ENCODE assay signal across 9 mouse cellular contexts in the genomic region with DNA sequence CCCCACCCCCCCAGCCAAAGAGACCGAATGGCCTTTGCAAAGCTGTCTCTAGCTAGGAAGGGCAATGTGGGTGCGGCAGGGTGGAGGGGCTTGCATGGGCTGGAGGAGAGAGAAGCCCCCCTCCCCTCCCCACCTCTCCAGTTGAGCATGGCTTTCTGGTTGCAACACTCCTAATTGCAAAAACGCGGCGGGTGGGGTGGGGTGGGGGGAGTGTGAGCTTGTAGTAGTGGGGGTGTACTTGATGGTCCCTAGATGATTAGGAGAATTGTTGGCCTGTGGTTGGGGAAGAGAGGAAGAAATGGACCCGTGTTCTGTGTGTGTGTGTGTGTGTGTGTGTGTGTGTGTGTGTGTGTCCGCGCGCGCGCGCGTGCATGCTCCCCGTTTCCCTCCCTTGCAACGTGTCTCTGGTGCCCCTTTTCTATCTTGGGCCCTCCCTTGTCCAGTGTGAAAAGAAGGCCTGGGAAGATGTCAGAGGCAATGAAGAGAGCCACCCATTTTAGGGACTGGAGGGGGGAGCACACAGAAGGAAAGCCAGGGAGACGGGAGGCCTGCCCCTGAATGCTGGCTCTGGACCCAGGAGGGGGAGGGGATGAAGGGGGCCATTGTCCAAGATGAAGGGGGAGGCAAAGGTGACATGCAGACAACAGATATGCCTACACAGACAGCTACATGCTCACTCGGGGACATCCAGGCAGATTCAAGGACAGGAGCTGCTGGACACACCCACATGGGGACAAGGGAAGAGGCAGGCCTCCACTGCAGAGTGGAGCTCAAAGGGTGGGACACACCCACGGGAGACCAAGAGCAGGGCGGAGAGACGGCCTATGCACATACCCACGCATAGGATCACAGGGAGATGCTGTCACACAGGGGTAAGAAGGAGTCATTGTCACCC. TPM values are rescaled to one million over a fixed set of nuclear protein-coding genes. Genes with fewer than 3 reads are reported as not detected.
A peak's percentile ranks its signal among the peaks of the same experiment; 100 is the strongest.
DNase-seq lines count a peak whose midpoint lies in the region; ATAC-seq lines count a peak whose summit lies in the region.
"Had no signal": no experiment of that assay in that cellular context is flagged by ENCODE, and none has a peak within 500 bp of the region (broad histone marks: within the 10 kb centered on the region; RNA-seq: fewer than 3 reads in every experiment).

No protein-coding gene starts in this region.

- no peaks in the 10 kb centered on the region for H3K27me3 ChIP-seq in kidney, embryonic 15.5 days

- 4% methylated on average over 16 of the region's 21 CpGs for WGBS in kidney, embryonic 15.5 days

- H3K4me2 ChIP-seq in kidney, embryonic 15.5 days = peak overlapping the region; percentile 84

- H3K27ac ChIP-seq in kidney, embryonic 15.5 days = peak overlapping the region; percentile 95

- H3K36me3 ChIP-seq in kidney, embryonic 15.5 days = no peaks in the 10 kb centered on the region

- peak; percentile 36 for DNase-seq in adrenal gland, adult 18-20 months (ENCODE audit: low spot score in 2 of 2)
- DNase-seq in adrenal gland, adult 8-10 months = no peak
- peak; percentile 50 for DNase-seq in 3134 (ENCODE audit: extremely low read depth, insufficient read length, low spot score)
- peak; percentile 82 for DNase-seq in cerebellum, adult 9-11 months
- DNase-seq in yolk sac, embryonic 10.5 days (ENCODE audit: low spot score) = peak; percentile 56

- peak; percentile 33 for ATAC-seq in granulocyte monocyte progenitor cell, adult 5-6 weeks (replicated peaks; ENCODE audit: poor library complexity, severe bottlenecking)
- ATAC-seq in kidney, embryonic 15.5 days (replicated peaks; ENCODE audit: low FRiP score) = 0 out of 2 replicates have a peak, but pooled peaks have one; percentile 4
- ATAC-seq in megakaryocyte, adult 5-6 weeks (ENCODE audit: poor library complexity, severe bottlenecking) = 0 out of 2 replicates have a peak, but pooled peaks have one; percentile 4

- peaks cover 73% of the 10 kb centered on the region for H3K4me1 ChIP-seq in kidney, embryonic 15.5 days

- H3K4me3 ChIP-seq in kidney, embryonic 15.5 days (replicated peaks) = peak overlapping the region; percentile 93

- no peaks in the 10 kb centered on the region for H3K9me3 ChIP-seq in kidney, embryonic 15.5 days (replicated peaks)

- H3K9ac ChIP-seq in kidney, embryonic 15.5 days = peak overlapping the region; percentile 90

RNA-seq across cellular contexts. Expression of a gene that starts 2.2 kb away (rescaled TPM):
- 10 to 100 TPM; 90.2 to 91.0 TPM for total RNA-seq in adrenal gland, adult 18-20 months (2021)
- 100 to 1,000 TPM in 1 of 4 experiments, 10 to 100 TPM in 3; 67.1 to 111 (median 82.9) TPM for total RNA-seq in adrenal gland, adult 8-10 months (2022)
- 39.3 and 39.5 TPM in 2 replicates for total RNA-seq in granulocyte monocyte progenitor cell, adult 5-6 weeks (2014; fragmentation: Nextera tagmentation)
- total RNA-seq in granulocyte monocyte progenitor cell, adult 5-6 weeks (2017) = 23.0 and 24.2 TPM in 2 replicates
- polyA plus RNA-seq in kidney, embryonic 15.5 days (2015; fragmentation: Nextera tagmentation; extraction: Ambion mirVana) = 21.7 and 26.9 TPM in 2 replicates
- 10.0 and 11.6 TPM in 2 replicates for total RNA-seq in megakaryocyte, adult 5-6 weeks (2015)
- total RNA-seq in megakaryocyte, adult 5-6 weeks (2017) = 8.0 and 9.0 TPM in 2 replicates

RNA-seq across cellular contexts. Expression of a gene that starts 13.4 kb away (rescaled TPM):
- 10 to 100 TPM; 46.1 to 49.2 TPM for total RNA-seq in adrenal gland, adult 18-20 months (2021)
- total RNA-seq in adrenal gland, adult 8-10 months (2022) = 10 to 100 TPM; 47.7 to 63.3 (median 55.7) TPM
- 57.3 and 68.2 TPM in 2 replicates for total RNA-seq in granulocyte monocyte progenitor cell, adult 5-6 weeks (2014; fragmentation: Nextera tagmentation)
- 37.6 and 42.6 TPM in 2 replicates for total RNA-seq in granulocyte monocyte progenitor cell, adult 5-6 weeks (2017)
- polyA plus RNA-seq in kidney, embryonic 15.5 days (2015; fragmentation: Nextera tagmentation; extraction: Ambion mirVana) = 58.2 and 64.7 TPM in 2 replicates
- total RNA-seq in megakaryocyte, adult 5-6 weeks (2015) = 17.9 and 21.5 TPM in 2 replicates
- total RNA-seq in megakaryocyte, adult 5-6 weeks (2017) = 22.6 and 31.3 TPM in 2 replicates

RNA-seq across cellular contexts. Expression of a gene that starts 32.5 kb away (rescaled TPM):
- total RNA-seq in adrenal gland, adult 18-20 months (2021) = 100 to 1,000 TPM; 226 to 232 TPM
- 100 to 1,000 TPM; 140 to 286 (median 201) TPM for total RNA-seq in adrenal gland, adult 8-10 months (2022)
- 2.3 and 2.8 TPM in 2 replicates for total RNA-seq in granulocyte monocyte progenitor cell, adult 5-6 weeks (2014; fragmentation: Nextera tagmentation)
- total RNA-seq in granulocyte monocyte progenitor cell, adult 5-6 weeks (2017) = 1.2 TPM in 1 of 2 replicates, not detected in the other
- polyA plus RNA-seq in kidney, embryonic 15.5 days (2015; fragmentation: Nextera tagmentation; extraction: Ambion mirVana) = 2.0 and 2.3 TPM in 2 replicates
- total RNA-seq in megakaryocyte, adult 5-6 weeks (2015) = 0.11 and 0.25 TPM in 2 replicates
- total RNA-seq in megakaryocyte, adult 5-6 weeks (2017) = 0.12 and 0.37 TPM in 2 replicates

RNA-seq across cellular contexts. Expression of a gene that starts 41.6 kb away (rescaled TPM):
- total RNA-seq in adrenal gland, adult 18-20 months (2021) = not detected
- not detected for total RNA-seq in adrenal gland, adult 8-10 months (2022)
- total RNA-seq in granulocyte monocyte progenitor cell, adult 5-6 weeks (2014; fragmentation: Nextera tagmentation) = not detected in 2 replicates
- total RNA-seq in granulocyte monocyte progenitor cell, adult 5-6 weeks (2017) = not detected in 2 replicates
- 0.23 TPM in 1 of 2 replicates, not detected in the other for polyA plus RNA-seq in kidney, embryonic 15.5 days (2015; fragmentation: Nextera tagmentation; extraction: Ambion mirVana)
- not detected in 2 replicates for total RNA-seq in megakaryocyte, adult 5-6 weeks (2015)
- not detected in 2 replicates for total RNA-seq in megakaryocyte, adult 5-6 weeks (2017)
- total RNA-seq: hematopoietic stem cell, adult 5-6 weeks had no signal

RNA-seq across cellular contexts. Expression of a gene that starts 52.7 kb away (rescaled TPM):
- 10 to 100 TPM; 82.3 to 97.4 TPM for total RNA-seq in adrenal gland, adult 18-20 months (2021)
- total RNA-seq in adrenal gland, adult 8-10 months (2022) = 10 to 100 TPM; 93.5 to 98.5 (median 93.7) TPM
- total RNA-seq in granulocyte monocyte progenitor cell, adult 5-6 weeks (2014; fragmentation: Nextera tagmentation) = 72.7 and 75.0 TPM in 2 replicates
- total RNA-seq in granulocyte monocyte progenitor cell, adult 5-6 weeks (2017) = 59.8 and 70.1 TPM in 2 replicates
- 25.1 and 25.8 TPM in 2 replicates for polyA plus RNA-seq in kidney, embryonic 15.5 days (2015; fragmentation: Nextera tagmentation; extraction: Ambion mirVana)
- 73.7 and 74.9 TPM in 2 replicates for total RNA-seq in megakaryocyte, adult 5-6 weeks (2015)
- 111 and 119 TPM in 2 replicates for total RNA-seq in megakaryocyte, adult 5-6 weeks (2017)

Comparison
In these comparisons a context has a peak if more than half of its experiments do, and no peak if none do; other contexts are left out.
1. RNA of a gene that starts 32.5 kb away (total RNA-seq): 226 to 232 TPM in adrenal gland, adult 18-20 months and 140 to 286 TPM in adrenal gland, adult 8-10 months; 1.2 to 2.8 TPM in granulocyte monocyte progenitor cell, adult 5-6 weeks and 0.11 to 0.37 TPM in megakaryocyte, adult 5-6 weeks; every median in the first group is over 10 times any median in the second.
2. Peak in every context shown above with its lines, with median percentiles within 50 percentile points of each other: ATAC-seq.